Mouse (Mus musculus) forebrain, embryonic 14.5 days (tissue): ENCODE measurements around the gene Ugt1a6b. TPM values are rescaled to one million over a fixed set of nuclear protein-coding genes. Genes with fewer than 3 reads are reported as not detected.

Source experiments
- ATAC-seq: fragments of 200-750 bp; cut with Nextera tagmentation; 2 replicates; pipeline ENCODE4 v1.8.0; 2017; ENCODE audit warnings: mild to moderate bottlenecking, moderate library complexity
- DNase-seq: peaks from one replicate; pipeline ENCODE4 v3.0.0-alpha.2; 2015; ENCODE audit warnings: low spot score
- H3K27ac ChIP-seq: fragments of 300-500 bp; sonication (generic); 2 replicates; pipeline ENCODE4 v1.5.1; 2014; ENCODE audit warnings: low read depth, mild to moderate bottlenecking, control low read depth, low read length, moderate library complexity
- H3K27me3 ChIP-seq: fragments of 300-500 bp; sonication (generic); replicated peaks from 2 replicates; pipeline ENCODE4 v1.6.1; 2014; ENCODE audit warnings: low read length, control low read depth, mixed read lengths; ENCODE audit not compliant: control insufficient read depth, insufficient read depth
- H3K36me3 ChIP-seq: fragments of 300-500 bp; sonication (generic); 2 replicates; pipeline ENCODE4 v1.6.1; 2014; ENCODE audit warnings: low read length, control low read depth; ENCODE audit not compliant: control insufficient read depth, insufficient read depth
- H3K4me1 ChIP-seq: fragments of 300-500 bp; sonication (generic); 2 replicates; pipeline ENCODE4 v1.6.1; 2014; ENCODE audit warnings: antibody characterized with exemption, low read length, control low read depth; ENCODE audit not compliant: control insufficient read depth, insufficient read depth
- H3K4me2 ChIP-seq: fragments of 300-500 bp; sonication (generic); 2 replicates; pipeline ENCODE4 v1.6.1; 2014; ENCODE audit warnings: mild to moderate bottlenecking, control low read depth, low read length
- H3K4me3 ChIP-seq: fragments of 300-500 bp; sonication (generic); 2 replicates; pipeline ENCODE4 v1.5.1; 2014; ENCODE audit warnings: low read depth, low read length, control low read depth
- H3K9ac ChIP-seq: fragments of 300-500 bp; sonication (generic); 2 replicates; pipeline ENCODE4 v1.6.1; 2014; ENCODE audit warnings: mild to moderate bottlenecking, low read length, control low read depth, moderate library complexity
- H3K9me3 ChIP-seq: fragments of 300-500 bp; sonication (generic); replicated peaks from 2 replicates; pipeline ENCODE4 v1.6.1; 2016; ENCODE audit warnings: low read length, control low read depth, mixed read lengths; ENCODE audit not compliant: control insufficient read depth
- WGBS: fragments of 180-500 bp; shearing (Covaris S2); extraction: QIAGEN DNeasy Blood & Tissue Kit; methylation state at CpG from one replicate; pipeline ENCODE4 v1.1.7; 2014; 5-methylcytosine and 5-hydroxymethylcytosine counted together
- polyA plus RNA-seq: library from polyadenylated mRNA; unstranded; fragments of >200 nt; fragmentation: Nextera tagmentation; extraction: Ambion mirVana; gene quantifications from 2 replicates; pipeline ENCODE4 v1.2.1, GENCODE M21; 2014

Ugt1a6b gene
- polyA plus RNA-seq, 1 experiment from 2014 or later: 2.0 TPM

DNA sequence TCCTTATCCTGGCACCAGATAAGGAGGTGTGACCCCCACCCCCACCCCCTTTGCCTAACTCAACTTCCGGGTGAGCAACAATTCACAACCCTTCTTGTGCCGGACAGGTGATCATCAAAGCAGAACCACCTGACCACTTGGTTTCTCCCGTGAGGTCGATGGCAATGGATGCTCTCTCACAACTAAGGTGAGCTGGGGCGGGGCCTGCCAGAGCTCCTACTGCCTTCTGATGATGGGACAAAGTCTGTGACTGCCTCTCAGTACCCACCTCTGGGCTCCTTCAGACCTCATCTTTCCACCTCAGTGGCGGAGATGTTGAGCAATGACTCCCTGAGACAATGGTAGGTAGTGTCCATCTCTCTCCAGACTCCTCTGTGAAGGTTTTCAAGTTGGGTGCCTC is 142.8 kb downstream of the Ugt1a6b start:
- H3K4me3 ChIP-seq: no peak overlapping the region
- ATAC-seq: no peak
- WGBS: 78% methylated on average over 6 of the region's 6 CpGs

GRCm38 (mm10) chr1:88246386-88246785 is 143.3 kb downstream of the Ugt1a6b start:
- Histone ChIP-seq H3K27ac (no peak overlapping the region), H3K27me3 (no peaks in the 10 kb centered on the region), H3K4me2 (no peak overlapping the region), H3K36me3 (no peaks in the 10 kb centered on the region), H3K4me1 (no peaks in the 10 kb centered on the region), H3K9me3 (peaks cover 95% of the 10 kb centered on the region), H3K9ac (no peak overlapping the region), H3K4me3 (no peak overlapping the region)
- WGBS: 46% methylated on average over 6 of the region's 6 CpGs
- DNase-seq (no peak), ATAC-seq (no peak)

More for the DNA sequence above, 142.8 kb downstream of the Ugt1a6b start:
- H3K9ac ChIP-seq: no peak overlapping the region
- H3K9me3 ChIP-seq: peaks cover 94% of the 10 kb centered on the region
- H3K4me1 ChIP-seq: no peaks in the 10 kb centered on the region
- no peak overlapping the region for H3K27ac ChIP-seq
- no peak for DNase-seq
- H3K27me3 ChIP-seq: no peaks in the 10 kb centered on the region
- H3K36me3 ChIP-seq: no peaks in the 10 kb centered on the region
- no peak overlapping the region for H3K4me2 ChIP-seq

DNA sequence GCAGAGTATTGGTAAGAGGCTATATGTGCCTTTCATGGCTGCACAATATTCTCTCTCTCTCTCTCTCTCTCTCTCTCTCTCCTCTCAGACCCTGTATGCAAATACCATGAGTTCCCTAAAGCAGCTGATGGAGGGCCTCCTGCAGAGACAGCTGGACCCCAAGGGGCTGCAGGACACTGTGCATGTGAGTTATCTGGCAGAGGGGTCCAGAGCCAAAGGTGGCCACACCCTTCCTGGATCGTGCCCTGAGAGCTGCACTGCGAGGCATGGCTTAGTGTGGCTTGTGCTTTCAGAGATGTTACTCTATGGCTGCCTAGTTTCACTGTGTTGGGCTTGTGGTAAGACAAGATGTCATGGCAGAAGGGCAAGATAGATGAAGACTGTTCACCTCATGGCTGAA is 144.6 kb downstream of the Ugt1a6b start:
- ATAC-seq (no peak), DNase-seq (no peak)
- H3K9me3 ChIP-seq: peaks cover 92% of the 10 kb centered on the region
- H3K4me1 ChIP-seq: no peaks in the 10 kb centered on the region
- no peak overlapping the region for H3K4me3 ChIP-seq
- H3K27ac ChIP-seq: no peak overlapping the region
- WGBS: 49% methylated on average over 2 of the region's 2 CpGs
- H3K36me3 ChIP-seq: no peaks in the 10 kb centered on the region
- no peak overlapping the region for H3K9ac ChIP-seq
- no peaks in the 10 kb centered on the region for H3K27me3 ChIP-seq
- no peak overlapping the region for H3K4me2 ChIP-seq

GRCm38 (mm10) chr1:88248658-88249057 is 145.6 kb downstream of the Ugt1a6b start:
- DNase-seq (no peak), ATAC-seq (no peak)
- Histone ChIP-seq H3K9me3 (peaks cover 93% of the 10 kb centered on the region), H3K27me3 (no peaks in the 10 kb centered on the region), H3K4me3 (no peak overlapping the region), H3K27ac (no peak overlapping the region), H3K9ac (no peak overlapping the region), H3K4me2 (no peak overlapping the region), H3K36me3 (no peaks in the 10 kb centered on the region), H3K4me1 (no peaks in the 10 kb centered on the region)
- WGBS: 68% methylated on average over 4 of the region's 4 CpGs

DNA sequence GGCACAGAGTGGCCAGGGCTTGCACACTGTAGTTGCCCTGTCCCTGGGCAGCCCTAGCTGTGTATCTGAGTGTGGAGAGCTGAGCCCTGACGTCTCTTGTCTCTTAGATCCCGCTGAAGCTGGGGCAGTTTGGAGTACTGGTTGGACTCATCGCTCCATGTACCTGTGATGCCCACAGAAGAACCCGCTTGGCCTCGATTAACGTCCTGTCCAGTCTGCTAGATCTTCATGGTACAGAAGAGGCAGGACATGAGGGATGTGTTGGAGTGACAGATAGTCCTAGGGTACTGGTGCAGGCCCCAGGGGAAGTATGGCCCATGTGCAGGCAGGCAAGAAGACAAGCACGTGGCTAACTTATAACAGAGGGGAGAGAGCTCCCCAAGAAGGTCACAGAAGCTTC is 146.5 kb downstream of the Ugt1a6b start:
- Histone ChIP-seq H3K4me1 (no peaks in the 10 kb centered on the region), H3K9ac (no peak overlapping the region), H3K9me3 (peaks cover 90% of the 10 kb centered on the region), H3K4me2 (no peak overlapping the region), H3K36me3 (no peaks in the 10 kb centered on the region), H3K4me3 (no peak overlapping the region), H3K27me3 (no peaks in the 10 kb centered on the region), H3K27ac (no peak overlapping the region)
- 80% methylated on average over 7 of the region's 7 CpGs for WGBS
- DNase-seq: no peak
- ATAC-seq: no peak

GRCm38 (mm10) chr1:88250023-88250422 is 147.0 kb downstream of the Ugt1a6b start:
- Histone ChIP-seq H3K36me3 (no peaks in the 10 kb centered on the region), H3K27me3 (no peaks in the 10 kb centered on the region), H3K4me1 (no peaks in the 10 kb centered on the region), H3K9me3 (peaks cover 90% of the 10 kb centered on the region), H3K9ac (no peak overlapping the region), H3K27ac (no peak overlapping the region), H3K4me3 (no peak overlapping the region), H3K4me2 (no peak overlapping the region)
- ATAC-seq (no peak), DNase-seq (no peak)
- 83% methylated on average over 5 of the region's 5 CpGs for WGBS

DNA sequence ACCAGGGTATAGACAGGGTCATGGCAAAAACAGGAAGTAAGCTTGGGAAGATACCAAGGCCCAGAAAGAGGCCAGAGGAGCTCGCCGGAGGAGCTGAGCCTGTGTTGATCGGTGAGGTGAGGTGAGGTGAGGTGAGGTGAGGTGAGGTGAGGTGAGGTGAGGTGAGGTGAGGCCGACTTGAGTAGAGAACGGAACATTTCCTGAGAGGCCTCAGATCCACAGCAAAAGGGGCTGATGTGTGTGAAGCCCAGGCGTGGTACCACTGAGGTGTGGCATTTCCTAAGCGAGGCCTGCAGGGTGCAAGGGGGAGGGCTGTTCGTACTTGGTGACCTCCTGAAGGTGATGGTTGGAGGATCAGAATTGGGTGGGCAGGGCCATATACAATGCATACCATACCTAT is 150.1 kb downstream of the Ugt1a6b start:
- H3K4me1 ChIP-seq: no peaks in the 10 kb centered on the region
- DNase-seq (no peak), ATAC-seq (no peak)
- no peak overlapping the region for H3K4me3 ChIP-seq
- no peak overlapping the region for H3K9ac ChIP-seq
- WGBS: 76% methylated on average over 8 of the region's 8 CpGs
- no peaks in the 10 kb centered on the region for H3K27me3 ChIP-seq
- no peaks in the 10 kb centered on the region for H3K36me3 ChIP-seq
- H3K4me2 ChIP-seq: no peak overlapping the region
- H3K27ac ChIP-seq: no peak overlapping the region
- peaks cover 89% of the 10 kb centered on the region for H3K9me3 ChIP-seq

DNA sequence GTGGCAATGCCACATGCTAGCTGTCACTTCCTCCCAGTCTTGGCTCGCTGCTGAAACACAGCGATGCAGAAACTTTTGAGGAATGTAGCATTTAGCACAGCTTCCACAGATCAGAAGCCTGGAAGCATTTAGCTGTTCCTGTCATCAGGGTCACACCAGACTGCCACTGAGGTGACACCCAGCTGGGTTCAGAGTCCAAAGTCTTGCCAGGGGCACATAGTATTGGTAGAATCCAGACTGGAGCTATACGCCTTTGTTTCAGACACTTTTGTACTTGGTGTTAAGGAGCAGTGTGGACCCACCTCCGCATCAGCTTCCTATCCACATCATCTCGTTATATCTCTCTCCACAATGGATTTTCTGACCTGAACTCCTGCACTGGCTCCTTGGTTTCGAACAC is 150.5 kb downstream of the Ugt1a6b start:
- Histone ChIP-seq H3K9me3 (peaks cover 85% of the 10 kb centered on the region), H3K9ac (no peak overlapping the region), H3K4me1 (no peaks in the 10 kb centered on the region), H3K4me2 (no peak overlapping the region), H3K4me3 (no peak overlapping the region), H3K27ac (no peak overlapping the region), H3K27me3 (no peaks in the 10 kb centered on the region), H3K36me3 (no peaks in the 10 kb centered on the region)
- DNase-seq (no peak), ATAC-seq (no peak)
- 71% methylated on average over 6 of the region's 6 CpGs for WGBS

GRCm38 (mm10) chr1:88254793-88255465 is 151.9 kb downstream of the Ugt1a6b start:
- Histone ChIP-seq H3K27me3 (no peaks in the 10 kb centered on the region), H3K36me3 (peaks cover 8% of the 10 kb centered on the region), H3K9ac (no peak overlapping the region), H3K4me3 (no peak overlapping the region), H3K4me2 (no peak overlapping the region), H3K27ac (no peak overlapping the region), H3K4me1 (no peaks in the 10 kb centered on the region), H3K9me3 (peaks cover 71% of the 10 kb centered on the region)
- ATAC-seq: no peak
- 90% methylated on average over 12 of the region's 12 CpGs for WGBS
- DNase-seq: no peak
